Mouse (Mus musculus) gastrocnemius, adult 8-10 months (tissue): ENCODE data around the gene Akr1d1. TPM values are rescaled to one million over a fixed set of nuclear protein-coding genes. Genes with fewer than 3 reads are reported as not detected.

ENCODE experiments used
- DNase-seq, 2 experiments: peaks; one replicate each; pipeline ENCODE4 v3.0.0; 2022; ENCODE audit warnings: low spot score in 2 of 2
- total RNA-seq, 4 experiments: library from RNA; stranded (reverse); gene quantifications; 2 replicates each; pipeline ENCODE4 v1.2.4; 2022

Akr1d1 gene
- under 1 TPM in 1 of 4 experiments, not detected in 3; 0.82 TPM for total RNA-seq

DNA sequence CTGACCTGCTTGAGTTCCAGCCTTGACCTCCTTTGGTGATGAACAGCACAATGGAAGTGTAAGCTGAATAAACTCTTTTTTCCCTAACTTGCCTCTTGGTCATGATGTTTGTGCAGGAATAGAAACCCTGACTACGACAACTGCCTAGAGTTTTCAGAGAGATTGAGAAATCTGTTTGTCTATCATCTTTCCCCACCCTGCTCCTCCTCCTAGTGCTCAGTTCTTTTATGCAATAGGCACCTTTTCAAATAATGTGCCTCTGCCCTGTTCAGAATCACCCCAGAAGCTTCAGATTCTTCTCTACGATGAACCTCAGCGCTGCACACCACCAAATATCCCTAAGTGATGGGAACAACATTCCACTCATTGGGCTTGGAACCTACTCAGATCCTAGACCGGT is at the start of gene Akr1d1:
Gene Akr1d1, plus strand, starts transcription at position 234 of the 400 bp plus-strand sequence.
- no peak for DNase-seq

DNA sequence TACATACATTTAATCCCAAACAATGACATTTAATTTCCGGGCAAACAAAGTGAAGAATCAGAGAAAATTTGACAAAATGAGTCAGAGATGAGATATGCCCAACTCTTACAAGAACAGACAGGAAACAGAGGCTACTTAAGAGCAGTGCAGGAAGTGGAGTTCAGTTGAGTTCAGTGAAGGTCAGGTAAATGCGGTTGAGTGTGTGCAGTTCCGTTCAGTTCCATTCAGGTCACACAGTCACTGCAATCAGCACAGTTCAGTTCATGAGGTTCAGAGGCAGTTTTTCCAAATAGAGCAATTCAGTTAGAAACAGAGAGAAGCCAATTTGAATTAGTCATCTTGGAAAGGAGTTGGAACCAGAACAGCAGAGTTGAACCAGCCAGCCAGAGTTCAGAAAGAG is 48.8 kb upstream of the Akr1d1 start:
- no peak for DNase-seq

DNA sequence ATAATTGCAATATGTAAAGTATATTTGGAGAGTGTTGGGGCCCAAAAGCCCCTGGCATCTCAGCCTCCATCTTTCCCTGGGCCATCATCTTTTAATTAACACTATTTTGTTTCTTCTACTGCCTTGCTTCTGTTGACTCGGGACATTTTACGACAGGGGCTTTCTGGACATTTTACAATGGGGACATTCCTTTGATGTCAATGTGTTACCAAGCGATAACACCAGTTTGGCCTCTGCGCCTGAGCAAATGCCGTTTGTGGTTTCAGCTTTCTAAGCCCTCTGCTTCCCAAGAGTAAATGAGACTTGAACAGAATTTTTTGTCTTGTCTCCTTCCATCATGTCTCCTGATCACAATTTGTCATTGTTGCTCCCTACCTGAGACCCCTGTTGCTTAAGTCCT is 46.7 kb upstream of the Akr1d1 start:
- no peak for DNase-seq

DNA sequence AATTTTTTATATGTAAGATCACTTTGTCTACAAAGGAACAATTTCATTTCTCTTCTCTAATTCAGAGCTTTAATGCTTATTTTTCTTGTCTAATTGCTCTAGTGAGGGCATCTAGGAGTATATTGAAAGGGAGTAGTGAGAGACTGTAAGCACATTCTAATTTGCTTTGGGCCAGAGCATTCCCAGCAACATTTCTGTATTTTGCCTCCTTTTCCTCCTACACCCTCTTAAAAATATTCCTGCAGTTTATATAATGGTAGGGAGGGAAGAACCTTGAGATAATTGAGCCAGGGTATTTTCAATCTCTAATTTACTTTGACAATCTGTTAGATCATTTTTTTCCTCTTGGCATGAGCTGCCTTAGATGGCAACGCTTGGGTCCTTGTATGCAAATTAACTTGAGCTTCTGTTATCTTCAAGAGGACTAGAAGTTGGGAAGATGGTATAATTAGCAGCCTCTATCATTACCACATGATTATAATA is 45.3 kb upstream of the Akr1d1 start:
- no peak for DNase-seq

DNA sequence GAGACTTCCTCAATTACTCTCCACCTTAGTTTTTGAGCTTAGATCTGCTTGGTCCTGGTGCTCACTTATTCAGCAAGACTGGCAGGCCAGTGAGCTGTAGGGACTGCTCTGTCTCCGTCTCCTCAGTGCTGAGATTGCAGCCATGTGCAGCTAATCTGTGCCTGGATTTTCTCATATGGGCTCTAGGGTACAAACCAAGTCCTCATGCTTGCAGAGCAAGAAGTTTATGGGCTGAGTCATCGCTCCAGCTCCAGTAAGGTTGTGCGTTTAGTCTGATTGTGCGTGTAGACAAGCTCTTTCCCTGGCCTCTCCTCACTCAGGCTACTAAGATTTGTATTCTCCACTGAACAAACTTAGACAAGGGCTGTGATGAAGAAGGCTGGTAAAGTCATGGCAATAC is 43.5 kb upstream of the Akr1d1 start:
- no peak for DNase-seq

DNA sequence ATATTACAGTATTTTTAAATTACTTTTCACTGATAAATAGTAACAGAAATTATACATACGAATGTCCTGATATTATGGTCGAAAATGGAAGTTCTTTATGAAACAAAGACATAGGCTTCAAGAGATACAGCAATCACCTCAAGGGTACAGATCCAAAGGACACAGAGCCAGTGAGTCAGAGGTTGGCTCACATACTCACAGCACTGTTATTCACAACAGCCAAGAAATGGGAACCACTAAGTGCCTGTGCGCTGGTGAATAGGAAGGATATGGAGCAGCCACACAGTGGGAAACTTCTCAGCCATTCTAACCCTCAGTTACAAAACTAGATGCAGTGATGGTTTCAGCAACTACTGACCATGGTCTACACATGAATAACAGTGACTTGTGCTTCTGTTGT is 37.7 kb upstream of the Akr1d1 start:
- DNase-seq = no peak

DNA sequence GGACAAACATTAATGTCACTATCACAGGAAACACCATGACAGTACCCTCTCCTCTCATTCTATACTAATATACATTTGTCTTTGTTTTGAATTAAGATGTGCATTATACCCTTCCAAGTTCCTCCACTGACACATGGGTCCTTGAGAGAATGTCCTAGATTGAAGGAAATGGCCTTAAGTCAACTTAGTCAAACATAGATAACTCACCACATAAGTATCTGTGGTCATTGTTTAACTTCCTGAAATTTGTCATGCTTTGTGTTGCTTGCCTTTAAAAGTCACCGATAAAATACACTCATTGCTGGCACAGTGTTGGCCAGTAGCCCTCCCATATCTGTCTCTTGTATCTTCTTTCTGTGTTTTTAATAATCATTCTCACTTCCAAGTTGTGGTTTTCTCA is 35.0 kb upstream of the Akr1d1 start:
- no peak for DNase-seq

DNA sequence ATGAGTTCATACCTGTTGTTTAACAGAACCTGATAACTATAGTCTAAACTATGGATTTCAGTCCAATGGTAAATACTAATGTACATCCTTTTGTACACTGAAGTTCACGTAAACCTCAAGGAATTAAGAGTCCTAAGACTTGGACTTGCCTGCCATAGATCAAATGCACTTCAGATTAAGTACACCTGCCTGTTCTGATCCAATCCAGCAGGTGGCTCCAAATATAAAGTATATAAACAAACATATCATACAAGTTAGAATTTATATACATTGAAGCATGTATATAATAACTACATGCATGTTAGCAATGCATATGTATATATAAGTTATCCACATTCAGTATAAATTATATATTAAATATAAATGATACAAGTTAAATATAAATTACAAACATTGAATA is 33.1 kb upstream of the Akr1d1 start:
- DNase-seq = no peak

DNA sequence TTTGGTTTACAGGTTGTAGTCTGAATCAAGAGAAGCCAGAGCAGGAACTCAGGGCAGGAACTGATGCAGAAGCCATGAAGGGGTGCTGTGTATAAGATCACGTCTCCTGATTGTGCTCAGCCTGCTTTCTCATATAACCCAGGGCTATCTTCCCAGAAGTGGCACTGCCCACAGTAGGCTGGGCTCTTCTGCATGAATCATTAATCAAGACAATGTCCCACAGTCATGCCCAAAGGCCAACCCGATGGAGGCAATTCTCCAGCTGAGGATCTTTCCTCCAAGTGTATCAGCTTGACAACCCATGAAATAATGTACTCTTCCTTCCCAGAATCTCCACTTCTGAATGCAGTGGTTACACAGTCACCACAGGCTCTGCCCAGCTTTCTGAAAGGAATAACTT is 24.4 kb upstream of the Akr1d1 start:
- no peak for DNase-seq

DNA sequence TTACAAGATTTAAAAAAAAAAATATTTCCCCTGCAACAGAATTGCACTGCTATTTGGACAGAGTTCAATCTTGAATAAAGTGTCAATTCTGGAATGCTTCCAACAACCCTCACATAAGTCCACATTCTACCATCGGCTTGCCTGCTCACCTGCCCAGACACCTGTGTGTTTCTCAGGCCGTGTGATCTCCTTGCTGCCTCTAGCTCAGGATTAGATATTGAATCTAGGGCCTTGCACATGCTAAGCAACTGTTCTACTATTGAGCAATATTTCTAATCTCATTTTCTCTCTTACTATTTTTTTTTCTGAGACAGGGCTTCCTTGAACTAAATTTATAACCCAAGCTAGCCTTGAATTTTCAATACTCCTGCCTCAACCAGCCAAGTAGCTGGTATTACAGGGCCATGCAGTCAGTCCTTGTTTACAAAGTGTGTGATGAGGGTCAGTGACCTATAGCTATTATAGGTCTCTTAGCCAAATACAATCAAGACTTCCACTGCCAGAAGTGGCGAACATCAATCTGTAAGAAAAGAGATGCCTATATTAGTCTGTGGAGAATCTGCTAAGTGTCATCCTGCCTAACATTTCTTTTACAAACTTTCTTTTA is 23.0 kb upstream of the Akr1d1 start:
- DNase-seq = no peak

DNA sequence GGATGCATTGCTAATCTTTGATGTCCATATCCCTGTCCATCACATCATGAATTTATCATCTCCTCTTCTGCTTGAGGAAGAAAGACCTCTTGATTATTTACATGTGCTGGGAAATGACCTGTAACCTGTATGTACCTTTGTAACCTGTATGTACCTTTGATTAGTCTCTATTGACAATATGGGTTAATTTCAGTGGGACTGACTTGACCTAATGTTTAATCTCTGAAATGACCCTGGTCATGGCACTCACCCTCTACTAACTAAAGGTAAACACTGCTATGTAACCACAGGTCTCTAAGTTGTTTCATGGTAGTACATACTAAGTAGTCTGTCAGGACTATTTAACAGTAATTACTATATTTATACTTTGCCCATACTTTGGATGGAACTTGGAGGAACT is 19.2 kb upstream of the Akr1d1 start:
- DNase-seq = no peak

DNA sequence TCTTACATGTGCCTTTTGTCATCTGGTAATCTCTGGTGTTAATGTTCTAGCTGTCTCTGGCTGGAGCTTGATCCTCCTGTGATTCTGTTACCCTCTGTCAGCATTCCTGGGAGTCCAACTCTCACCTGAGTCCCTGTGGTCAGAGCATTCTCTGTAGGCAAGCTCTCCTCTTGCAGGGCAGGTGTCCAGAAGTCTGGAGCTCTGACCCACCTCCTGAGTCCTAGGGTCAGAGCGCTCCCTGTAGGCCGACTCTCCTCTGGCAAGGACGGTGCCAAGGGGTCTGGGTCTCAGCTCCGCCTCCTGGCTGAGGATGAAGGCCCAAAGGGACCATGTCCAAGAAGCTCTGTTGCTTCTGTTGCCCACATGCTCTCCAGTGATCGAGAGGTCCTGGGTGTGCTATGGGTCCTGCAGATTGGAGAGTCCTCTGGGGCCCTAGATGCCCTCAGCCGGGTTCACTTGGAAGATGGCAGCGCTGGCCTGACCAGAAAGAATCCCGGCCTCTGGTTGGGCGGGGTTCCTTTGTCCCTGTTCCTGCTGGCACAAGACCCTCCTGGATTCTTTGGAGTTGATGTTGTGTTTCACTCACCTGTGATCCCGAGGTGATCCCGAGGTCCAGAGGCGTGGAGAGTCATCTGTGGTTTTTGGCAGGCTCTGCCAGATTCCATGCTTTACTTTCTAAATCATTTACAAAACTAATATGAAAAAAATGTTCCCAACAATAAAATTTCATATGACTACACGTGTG is 9.2 kb upstream of the Akr1d1 start:
- DNase-seq = no peak

DNA sequence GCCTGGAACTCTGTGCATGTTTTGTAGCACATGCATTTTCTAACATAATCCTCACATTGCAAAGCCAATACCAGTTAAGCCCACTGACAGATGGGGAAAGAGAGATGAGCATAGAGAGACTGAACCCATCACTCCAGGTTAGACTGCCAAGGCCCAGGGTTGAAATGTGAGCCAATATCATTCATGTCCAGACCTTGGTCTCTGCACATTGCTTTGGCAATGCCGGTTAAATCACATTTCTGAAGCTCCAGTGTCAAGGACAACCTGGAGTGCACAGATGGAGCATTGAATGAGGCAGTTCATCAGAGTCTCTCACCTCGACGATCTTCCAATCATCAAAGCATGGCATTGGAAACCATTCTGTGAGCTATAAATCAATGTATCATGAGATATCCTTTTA is 2.1 kb downstream of the Akr1d1 start:
- DNase-seq = no peak

DNA sequence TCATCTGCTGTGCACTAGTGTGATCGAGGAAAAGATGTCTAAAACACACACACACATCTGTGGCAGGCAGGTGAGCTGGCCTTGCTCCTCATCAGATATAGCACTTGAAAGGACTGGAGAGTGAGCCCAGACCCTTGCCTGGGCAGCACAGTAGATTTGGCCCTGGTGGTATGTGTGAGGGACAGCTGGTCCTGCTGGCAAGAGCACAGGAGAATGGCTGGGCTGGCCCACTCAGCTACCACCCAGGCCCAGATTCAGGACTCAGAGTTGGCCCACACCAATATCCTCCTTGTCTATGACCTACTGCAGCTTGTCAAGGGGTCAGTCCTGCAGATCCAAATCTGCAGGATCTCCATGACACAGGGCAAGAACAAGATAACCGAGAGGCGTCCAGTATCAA is 6.9 kb downstream of the Akr1d1 start:
- DNase-seq = no peak

DNA sequence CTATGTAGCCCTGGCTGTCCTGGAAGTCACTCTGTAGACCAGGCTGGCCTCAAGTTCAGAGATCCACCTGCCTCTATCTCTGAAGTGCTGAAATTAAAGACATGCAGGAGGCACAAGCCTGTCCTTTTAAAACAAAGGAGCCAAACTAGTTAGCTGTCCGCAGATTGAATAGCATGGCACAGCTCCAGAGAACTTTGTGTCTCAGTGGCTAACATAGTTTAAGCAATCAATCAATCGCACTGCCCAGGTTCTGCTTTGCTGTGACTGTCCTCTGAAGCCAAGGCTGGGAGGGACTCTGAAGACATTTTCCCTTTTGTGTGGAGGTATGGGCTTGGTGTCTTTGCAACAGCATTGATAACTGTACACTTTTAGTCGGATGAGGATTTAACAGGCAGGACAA is 7.8 kb downstream of the Akr1d1 start:
- no peak for DNase-seq

DNA sequence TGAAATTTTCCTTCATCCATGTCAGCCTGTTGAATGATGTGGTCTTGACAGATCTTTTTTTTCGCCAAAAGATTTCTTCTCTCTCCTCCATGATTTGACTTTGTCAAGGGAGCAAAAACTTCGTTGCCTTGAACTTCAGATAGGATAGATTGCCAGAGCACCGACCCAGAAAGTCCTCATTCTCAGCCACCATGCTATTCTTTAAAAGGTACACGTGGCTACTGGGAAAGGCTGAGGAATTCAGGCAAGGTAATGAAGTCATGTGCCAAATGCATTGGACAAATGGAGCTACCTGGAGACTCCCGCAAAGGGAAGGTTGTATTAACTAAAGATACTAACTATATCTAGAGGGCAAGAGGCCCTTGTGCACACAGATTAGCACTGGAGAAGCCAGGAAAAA is 8.8 kb downstream of the Akr1d1 start:
- no peak for DNase-seq

DNA sequence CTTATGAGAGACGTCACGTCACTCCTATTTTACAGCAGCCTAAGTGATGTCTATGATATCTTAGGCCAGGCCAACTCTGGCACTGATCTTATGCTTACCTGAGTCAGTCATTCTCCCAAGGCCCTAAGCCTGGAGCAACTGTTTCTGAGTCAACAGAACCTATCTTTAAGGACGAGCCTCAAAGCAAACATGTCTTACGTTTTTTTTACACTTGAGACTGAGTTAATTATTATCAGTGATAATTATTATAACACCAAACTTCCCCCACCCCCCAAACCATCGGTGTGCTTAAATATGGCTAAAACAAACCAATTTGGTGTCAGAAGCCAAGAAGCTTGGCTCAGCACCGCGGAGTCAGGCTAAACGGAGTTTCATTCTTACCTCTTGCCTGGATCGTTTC is 9.4 kb downstream of the Akr1d1 start:
- DNase-seq = no peak

DNA sequence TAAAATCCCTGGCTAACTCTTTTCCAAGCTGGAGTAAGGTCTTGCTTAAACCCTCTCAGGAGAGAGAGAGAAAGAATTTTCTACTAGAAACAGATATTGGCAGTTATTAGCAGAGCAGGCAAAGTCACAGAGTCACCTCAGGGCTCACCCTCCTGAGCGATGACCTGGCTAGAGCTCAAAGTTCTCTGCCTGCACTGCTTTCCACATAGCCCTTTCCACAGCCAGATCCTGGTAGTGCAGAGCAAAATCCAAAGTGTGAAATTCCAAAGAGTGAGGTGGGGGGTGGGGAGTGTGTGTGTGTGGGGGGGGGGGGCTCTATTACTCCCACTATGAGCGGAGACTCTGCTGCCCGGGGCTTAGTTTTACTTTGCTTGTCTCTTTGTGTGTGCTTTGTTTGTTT is 10.1 kb downstream of the Akr1d1 start:
- no peak for DNase-seq

DNA sequence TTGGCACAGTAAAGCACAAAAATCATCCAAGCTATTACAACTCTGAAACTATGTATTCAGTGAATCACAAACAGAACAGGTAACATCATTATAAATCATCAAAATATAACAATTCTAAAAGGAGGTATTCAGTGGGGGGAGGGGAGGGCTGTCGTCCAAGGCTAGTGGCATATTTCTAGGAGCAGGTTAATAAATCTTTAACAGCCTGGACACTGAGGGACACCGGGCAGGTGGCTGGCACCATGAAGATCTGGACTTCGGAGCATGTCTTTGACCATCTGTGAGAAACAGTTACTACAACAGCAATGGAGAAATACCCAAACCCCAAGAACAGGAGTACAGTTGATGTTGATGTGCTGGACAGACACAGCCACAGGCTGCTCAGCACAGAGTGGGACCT is 11.2 kb downstream of the Akr1d1 start:
- DNase-seq = no peak

DNA sequence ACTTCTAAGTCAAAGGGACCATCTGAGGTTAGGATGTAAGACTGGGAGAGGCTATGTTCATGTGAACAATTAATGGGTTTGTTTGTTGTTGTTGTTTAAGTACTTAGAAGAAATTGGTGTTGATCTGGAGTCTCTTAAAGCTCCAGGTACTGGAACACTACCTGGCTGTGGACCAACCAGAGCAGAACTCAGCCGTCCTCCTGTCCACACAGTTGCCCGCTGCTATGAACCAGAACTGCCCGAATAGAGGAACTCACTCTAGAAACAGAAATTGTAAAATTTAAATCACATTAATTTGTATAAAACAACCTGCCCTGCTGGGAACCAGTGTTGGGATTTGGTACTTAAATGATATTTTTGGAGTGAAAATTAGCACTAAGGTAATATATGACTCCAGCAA is 12.2 kb downstream of the Akr1d1 start:
- DNase-seq = no peak

DNA sequence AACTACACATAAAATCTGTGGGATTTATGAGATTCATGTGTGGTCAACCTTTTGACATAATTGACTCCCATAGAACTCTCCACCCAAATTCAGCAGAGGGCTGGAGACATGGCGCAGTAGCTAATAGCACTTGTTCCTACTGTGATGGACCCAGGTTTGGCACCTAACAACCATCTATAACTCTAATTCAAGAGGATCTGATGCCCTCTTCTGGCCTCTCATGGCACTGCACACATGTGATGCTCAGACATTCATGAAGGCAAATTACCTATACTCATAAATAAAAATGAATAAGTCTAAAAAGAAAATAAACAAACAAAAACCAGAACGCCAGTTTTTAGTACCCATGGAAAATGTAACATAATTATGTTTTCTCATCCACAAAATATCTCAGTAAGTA is 22.8 kb downstream of the Akr1d1 start:
- no peak for DNase-seq

DNA sequence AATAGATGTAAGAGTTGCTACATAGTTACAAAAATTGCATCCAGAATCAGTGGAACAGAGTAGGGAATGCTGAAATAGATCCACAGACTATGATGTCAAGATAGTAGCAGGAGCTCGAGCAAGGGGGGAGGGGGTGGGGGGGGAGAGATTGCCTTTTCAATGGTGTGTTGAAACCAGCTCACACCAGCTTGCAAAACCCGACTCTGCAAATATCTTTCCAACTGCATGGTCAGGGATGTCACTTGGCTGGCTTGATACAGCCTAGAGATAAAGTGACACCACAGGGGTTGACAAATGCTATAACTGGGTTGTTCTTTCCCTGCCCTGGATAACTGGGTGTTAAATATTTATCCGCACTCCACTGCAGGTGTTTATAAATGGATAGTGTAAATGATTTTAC is 24.0 kb downstream of the Akr1d1 start:
- peak in 1 of 2 experiments; percentile 25 for DNase-seq

DNA sequence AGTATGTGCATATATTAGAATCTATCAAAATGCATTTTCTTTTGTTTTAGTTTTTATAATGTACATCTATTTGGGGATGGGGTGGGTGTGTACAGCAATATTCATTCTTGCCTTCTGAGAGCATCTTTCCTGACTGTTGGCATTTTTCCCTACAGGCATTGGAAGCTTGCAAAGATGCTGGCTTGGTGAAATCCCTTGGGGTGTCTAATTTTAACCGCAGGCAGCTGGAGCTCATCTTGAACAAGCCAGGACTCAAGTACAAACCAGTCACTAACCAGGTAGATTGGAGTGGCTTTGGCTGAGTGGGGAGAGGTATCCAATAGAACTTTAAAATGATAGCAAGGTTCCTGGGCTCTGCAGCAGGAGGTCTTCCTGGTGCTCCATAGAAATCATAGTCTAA is 24.4 kb downstream of the Akr1d1 start:
- peak; percentile 24 to 31 for DNase-seq
